Mouse (Mus musculus): ENCODE measurements at regions not wholly inside any gene's neighbourhood (a gene's known extent, or its start where the extent isn't known, plus 50 kb on each side); places are given as distances from the start of the nearest gene placed in this dataset.
"Not testable (repeated sequence)": the region's sequence is repeated elsewhere in the genome, so short reads cannot be mapped to it uniquely, and the experiment has no call there.

- DNase-seq, result not testable (repeated sequence)
Observed at GRCm38 (mm10) chr12:80055894-80056293, 56.9 kb downstream of the Zfp36l1 start.

- no peak for DNase-seq
Observed at GRCm38 (mm10) chr12:80055394-80055793, 57.4 kb downstream of the Zfp36l1 start.

GRCm38 (mm10) chr12:80054655-80055037, 58.2 kb downstream of the Zfp36l1 start:
- no peak for DNase-seq

GRCm38 (mm10) chr12:80053902-80054654, 58.7 kb downstream of the Zfp36l1 start:
- DNase-seq, result no peak

GRCm38 (mm10) chr12:80048215-80048979, 64.4 kb downstream of the Zfp36l1 start:
- no peak for DNase-seq

GRCm38 (mm10) chr12:80046625-80047303, 66.0 kb downstream of the Zfp36l1 start:
- DNase-seq, result no peak

GRCm38 (mm10) chr12:80041510-80042324, 71.1 kb downstream of the Zfp36l1 start:
- DNase-seq, result no peak

GRCm38 (mm10) chr12:80041012-80041411, 71.8 kb downstream of the Zfp36l1 start:
- no peak for DNase-seq

GRCm38 (mm10) chr12:80040233-80040632, 72.6 kb downstream of the Zfp36l1 start:
- DNase-seq, result no peak

GRCm38 (mm10) chr12:80039150-80039549, 73.7 kb downstream of the Zfp36l1 start:
- DNase-seq, result no peak

- DNase-seq, result no peak
Observed at GRCm38 (mm10) chr12:80035500-80036271, 77.1 kb downstream of the Zfp36l1 start.

- no peak for DNase-seq
Observed at GRCm38 (mm10) chr12:80034963-80035411, 77.8 kb downstream of the Zfp36l1 start.

- no peak for DNase-seq
Observed at GRCm38 (mm10) chr12:80034100-80034499, 78.7 kb downstream of the Zfp36l1 start.

- no peak for DNase-seq
Observed at GRCm38 (mm10) chr12:80032520-80032919, 80.3 kb downstream of the Zfp36l1 start.

- DNase-seq, result no peak
Observed at GRCm38 (mm10) chr12:80028301-80028700, 84.5 kb downstream of the Zfp36l1 start.

- no peak for DNase-seq
Observed at GRCm38 (mm10) chr12:80023107-80024078, 89.4 kb downstream of the Zfp36l1 start.

GRCm38 (mm10) chr12:80022181-80023106, 90.4 kb downstream of the Zfp36l1 start:
- DNase-seq, result no peak

GRCm38 (mm10) chr12:80021030-80021473, 91.8 kb downstream of the Zfp36l1 start:
- no peak for DNase-seq

- DNase-seq, result no peak
Observed at GRCm38 (mm10) chr12:80018086-80018485, 94.7 kb downstream of the Zfp36l1 start.

Data from right cerebral cortex, adult 18-20 months (tissue).